In genomic region chr2:33231788-33232187, GRCm38 (mm10) we compare ENCODE assay signal across 23 mouse cellular contexts. TPM values are rescaled to one million over a fixed set of nuclear protein-coding genes. Genes with fewer than 3 reads are reported as not detected.
DNase-seq lines count a peak whose midpoint lies in the region; ATAC-seq and TF ChIP-seq lines count a peak whose summit lies in the region.
"Had no signal": no experiment of that assay in that cellular context is flagged by ENCODE, and none has a peak within 500 bp of the region (broad histone marks: within the 10 kb centered on the region; RNA-seq: fewer than 3 reads in every experiment).

No protein-coding gene starts in this region.

- H3K27ac ChIP-seq in embryonic facial prominence, embryonic 14.5 days (replicated peaks; ENCODE audit: low read depth, low read length) = no peak overlapping the region
- H3K27ac ChIP-seq in embryonic facial prominence, embryonic 10.5 days (replicated peaks) = no peak overlapping the region
- H3K27ac ChIP-seq in heart, embryonic 11.5 days (ENCODE audit: low read depth, low read length) = peak overlapping the region; percentile 35; the same call in 1 of the 2 replicates
- peak overlapping the region; percentile 36 for H3K27ac ChIP-seq in heart, postnatal 0 days (ENCODE audit: low read depth)
- peak overlapping the region; percentile 38 for H3K27ac ChIP-seq in midbrain, embryonic 10.5 days (replicated peaks)
- H3K27ac ChIP-seq in midbrain, embryonic 14.5 days (replicated peaks; ENCODE audit: low read depth, low read length) = no peak overlapping the region; the same call in 1 of the 2 replicates
- H3K27ac ChIP-seq: embryonic facial prominence, embryonic 15.5 days; limb, embryonic 12.5 days; macrophage had no signal

- no peak overlapping the region for H3K4me2 ChIP-seq in embryonic facial prominence, embryonic 14.5 days (ENCODE audit: low read depth, low read length)
- H3K4me2 ChIP-seq in heart, embryonic 11.5 days = no peak overlapping the region
- no peak overlapping the region for H3K4me2 ChIP-seq in heart, postnatal 0 days (ENCODE audit: low read depth, low read length)
- H3K4me2 ChIP-seq in midbrain, embryonic 14.5 days (ENCODE audit: low read length) = no peak overlapping the region
- H3K4me2 ChIP-seq: embryonic facial prominence, embryonic 15.5 days; kidney, embryonic 15.5 days; limb, embryonic 12.5 days; liver, embryonic 11.5 days had no signal

- DNase-seq in embryonic facial prominence, embryonic 14.5 days (ENCODE audit: low spot score) = no peak
- DNase-seq in embryonic facial prominence, embryonic 10.5 days (ENCODE audit: low spot score) = no peak
- DNase-seq in heart, postnatal 14 days = no peak
- DNase-seq in heart, postnatal 0 days (ENCODE audit: low spot score) = no peak
- DNase-seq in heart, adult 18-20 months = no peak
- no peak for DNase-seq in midbrain, embryonic 10.5 days (ENCODE audit: low spot score)
- DNase-seq in midbrain, embryonic 14.5 days = no peak
- DNase-seq: adrenal gland, postnatal 10 days; cerebellum, adult 2 months; cerebellum, postnatal 25 days; embryo, embryonic 11 days; gastrocnemius, postnatal 25 days; kidney, adult 11 months; kidney, postnatal 36 days; layer of hippocampus, postnatal 36 days; liver, postnatal 0 days; thymus, postnatal 14 days had no signal

- ATAC-seq in embryonic facial prominence, embryonic 14.5 days (ENCODE audit: low read depth) = 0 out of 2 replicates have a peak, but pooled peaks have one; percentile 8
- ATAC-seq in heart, embryonic 11.5 days (replicated peaks; ENCODE audit: insufficient number of reproducible peaks, low FRiP score, low TSS enrichment) = no peak
- ATAC-seq in heart, postnatal 0 days (ENCODE audit: insufficient read depth, low read depth) = no peak
- no peak for ATAC-seq in midbrain, embryonic 14.5 days (ENCODE audit: low FRiP score, low TSS enrichment)
- ATAC-seq: liver, postnatal 0 days had no signal

- intact Hi-C loops in heart, postnatal 14 days (cut with DNase I) = loop anchor here (5.0 kb wide), 1 partner anchor 74 kb away; no protein-coding TSS in a partner anchor

- no peak overlapping the region for H3K4me3 ChIP-seq in embryonic facial prominence, embryonic 14.5 days (ENCODE audit: low read depth, low read length)
- no peak overlapping the region for H3K4me3 ChIP-seq in embryonic facial prominence, embryonic 10.5 days
- H3K4me3 ChIP-seq in heart, embryonic 11.5 days (ENCODE audit: low read depth, low read length) = no peak overlapping the region
- no peak overlapping the region for H3K4me3 ChIP-seq in heart, postnatal 0 days (ENCODE audit: low read depth, low read length)
- H3K4me3 ChIP-seq in midbrain, embryonic 10.5 days = no peak overlapping the region
- H3K4me3 ChIP-seq in midbrain, embryonic 14.5 days (replicated peaks; ENCODE audit: low read depth, low read length) = no peak overlapping the region
- H3K4me3 ChIP-seq: embryonic facial prominence, embryonic 15.5 days; kidney, embryonic 15.5 days; limb, embryonic 12.5 days had no signal

- no peak for TF ChIP-seq EP300 in heart, postnatal 0 days (IDR thresholded peaks at IDR 0.05; ENCODE audit: low read depth)

- H3K36me3 ChIP-seq in embryonic facial prominence, embryonic 14.5 days (ENCODE audit: control insufficient read depth, insufficient read depth, low read length) = peaks cover 29% of the 10 kb centered on the region
- peaks cover 62% of the 10 kb centered on the region for H3K36me3 ChIP-seq in embryonic facial prominence, embryonic 10.5 days (replicated peaks)
- H3K36me3 ChIP-seq in heart, embryonic 11.5 days (ENCODE audit: control insufficient read depth, insufficient read depth, low read length) = peaks cover 5% of the 10 kb centered on the region
- peaks cover 31% of the 10 kb centered on the region for H3K36me3 ChIP-seq in heart, postnatal 0 days (replicated peaks; ENCODE audit: control insufficient read depth, insufficient read depth, low read length)
- H3K36me3 ChIP-seq in midbrain, embryonic 10.5 days = peaks cover 37% of the 10 kb centered on the region
- 0 out of 2 replicates have a peak, but pooled peaks cover 10% of the 10 kb centered on the region for H3K36me3 ChIP-seq in midbrain, embryonic 14.5 days (ENCODE audit: control insufficient read depth, insufficient read depth, low read length)

- no peak overlapping the region for H3K9ac ChIP-seq in embryonic facial prominence, embryonic 14.5 days (ENCODE audit: low read depth, low read length)
- peak overlapping the region; percentile 22; the same call in 1 of the 2 replicates for H3K9ac ChIP-seq in heart, embryonic 11.5 days (ENCODE audit: low read depth, low read length)
- H3K9ac ChIP-seq in heart, postnatal 0 days (replicated peaks; ENCODE audit: low read depth, low read length) = no peak overlapping the region
- no peak overlapping the region for H3K9ac ChIP-seq in midbrain, embryonic 14.5 days (replicated peaks; ENCODE audit: low read length)
- H3K9ac ChIP-seq: embryonic facial prominence, embryonic 15.5 days; kidney, embryonic 15.5 days; limb, embryonic 12.5 days; liver, postnatal 0 days had no signal

- WGBS in embryonic facial prominence, embryonic 14.5 days = 68% methylated on average over 2 of the region's 2 CpGs
- 63% methylated on average over 2 of the region's 2 CpGs for WGBS in embryonic facial prominence, embryonic 10.5 days
- WGBS in heart, embryonic 11.5 days (ENCODE audit: insufficient replicate concordance) = 75% methylated on average over 2 of the region's 2 CpGs
- WGBS in heart, postnatal 0 days = 45% methylated on average over 2 of the region's 2 CpGs
- WGBS in midbrain, embryonic 10.5 days = 56% methylated on average over 2 of the region's 2 CpGs
- WGBS in midbrain, embryonic 14.5 days = 43% methylated on average over 2 of the region's 2 CpGs

- no peaks in the 10 kb centered on the region; the same call in 1 of the 2 replicates for H3K4me1 ChIP-seq in embryonic facial prominence, embryonic 14.5 days (ENCODE audit: control insufficient read depth, insufficient read depth, low read length)
- peaks cover 48% of the 10 kb centered on the region for H3K4me1 ChIP-seq in embryonic facial prominence, embryonic 10.5 days
- peaks cover 38% of the 10 kb centered on the region for H3K4me1 ChIP-seq in heart, embryonic 11.5 days (ENCODE audit: control insufficient read depth, insufficient read depth, low read length)
- H3K4me1 ChIP-seq in heart, postnatal 0 days (ENCODE audit: control insufficient read depth, insufficient read depth) = peaks cover 20% of the 10 kb centered on the region
- H3K4me1 ChIP-seq in midbrain, embryonic 10.5 days = peaks cover 37% of the 10 kb centered on the region
- no peaks in the 10 kb centered on the region for H3K4me1 ChIP-seq in midbrain, embryonic 14.5 days (ENCODE audit: control insufficient read depth, insufficient read depth, low read length)

- no peak for TF ChIP-seq CTCF in heart, postnatal 0 days (IDR thresholded peaks at IDR 0.05; ENCODE audit: low read depth)

- no peaks in the 10 kb centered on the region for H3K27me3 ChIP-seq in embryonic facial prominence, embryonic 14.5 days (replicated peaks; ENCODE audit: control insufficient read depth, insufficient read depth, low read length)
- no peaks in the 10 kb centered on the region for H3K27me3 ChIP-seq in embryonic facial prominence, embryonic 10.5 days (replicated peaks; ENCODE audit: low read depth, poor library complexity, severe bottlenecking)
- H3K27me3 ChIP-seq in heart, embryonic 11.5 days (ENCODE audit: control insufficient read depth, insufficient read depth, low read length) = no peaks in the 10 kb centered on the region
- H3K27me3 ChIP-seq in heart, postnatal 0 days (ENCODE audit: control insufficient read depth, insufficient read depth, low read length) = no peaks in the 10 kb centered on the region
- no peaks in the 10 kb centered on the region for H3K27me3 ChIP-seq in midbrain, embryonic 10.5 days (ENCODE audit: low read depth, poor library complexity, severe bottlenecking)
- H3K27me3 ChIP-seq in midbrain, embryonic 14.5 days (ENCODE audit: control insufficient read depth, insufficient read depth, low read length) = no peaks in the 10 kb centered on the region
- H3K27me3 ChIP-seq: embryonic facial prominence, embryonic 15.5 days; kidney, embryonic 15.5 days; limb, embryonic 12.5 days had no signal

- H3K9me3 ChIP-seq in embryonic facial prominence, embryonic 14.5 days (ENCODE audit: control insufficient read depth, low read length) = no peaks in the 10 kb centered on the region
- H3K9me3 ChIP-seq in embryonic facial prominence, embryonic 10.5 days = no peaks in the 10 kb centered on the region
- H3K9me3 ChIP-seq in heart, embryonic 11.5 days (replicated peaks; ENCODE audit: control insufficient read depth, low read length) = no peaks in the 10 kb centered on the region
- no peaks in the 10 kb centered on the region for H3K9me3 ChIP-seq in heart, postnatal 0 days (replicated peaks; ENCODE audit: control insufficient read depth, low read length)
- no peaks in the 10 kb centered on the region for H3K9me3 ChIP-seq in midbrain, embryonic 10.5 days (replicated peaks)
- H3K9me3 ChIP-seq in midbrain, embryonic 14.5 days (ENCODE audit: control insufficient read depth, low read length) = no peaks in the 10 kb centered on the region
- H3K9me3 ChIP-seq: embryonic facial prominence, embryonic 15.5 days; kidney, embryonic 15.5 days; limb, embryonic 12.5 days had no signal

RNA-seq across cellular contexts. Expression of gene Angptl2, which starts 15.9 kb away (rescaled TPM):
- 57.9 and 62.6 TPM in 2 replicates for polyA plus RNA-seq in embryonic facial prominence, embryonic 14.5 days (2014; fragmentation: Nextera tagmentation; extraction: Ambion mirVana)
- polyA plus RNA-seq in embryonic facial prominence, embryonic 10.5 days (2016; fragmentation: Nextera tagmentation; extraction: Ambion mirVana) = 30.1 and 33.8 TPM in 2 replicates
- 34.3 and 47.8 TPM in 2 replicates for polyA plus RNA-seq in heart, embryonic 11.5 days (2014; fragmentation: Nextera tagmentation; extraction: Ambion mirVana)
- 10 to 100 TPM; 83.2 to 85.0 TPM for total RNA-seq in heart, postnatal 14 days (2021)
- 124 and 149 TPM in 2 replicates for total RNA-seq in heart, postnatal 0 days (2014; rRNA removed; ENCODE audit: low replicate concordance)
- 58.0 and 66.5 TPM in 2 replicates for polyA plus RNA-seq in heart, postnatal 0 days (2015; fragmentation: Nextera tagmentation; extraction: Ambion mirVana)
- total RNA-seq in heart, adult 18-20 months (2021) = 10 to 100 TPM; 38.7 to 43.8 TPM
- 21.8 and 25.9 TPM in 2 replicates for polyA plus RNA-seq in midbrain, embryonic 10.5 days (2016; fragmentation: Nextera tagmentation; extraction: Ambion mirVana)
- 2.1 and 10.1 TPM in 2 replicates for polyA plus RNA-seq in midbrain, embryonic 14.5 days (2014; fragmentation: Nextera tagmentation; extraction: Ambion mirVana)

Comparison
In these comparisons a context has a peak if more than half of its experiments do, and no peak if none do; other contexts are left out.
1. H3K27ac ChIP-seq: peak in heart, embryonic 11.5 days (single experiment), heart, postnatal 0 days (single experiment) and midbrain, embryonic 10.5 days (single experiment); none in embryonic facial prominence, embryonic 14.5 days (single experiment), embryonic facial prominence, embryonic 10.5 days (single experiment) and midbrain, embryonic 14.5 days (single experiment).